Mouse (Mus musculus) heart, embryonic 12.5 days (tissue): ENCODE results near the gene Gins2. TPM values are rescaled to one million over a fixed set of nuclear protein-coding genes. Genes with fewer than 3 reads are reported as not detected.

ENCODE experiments used
- ATAC-seq: fragments of 200-750 bp; cut with Nextera tagmentation; 2 replicates; pipeline ENCODE4 v1.8.0; 2017; ENCODE audit warnings: moderate TSS enrichment, moderate library complexity; ENCODE audit not compliant: insufficient number of reproducible peaks, low FRiP score
- H3K27ac ChIP-seq: fragments of 300-500 bp; sonication (generic); 2 replicates; pipeline ENCODE4 v1.5.1; 2016; ENCODE audit warnings: mild to moderate bottlenecking, moderate library complexity; ENCODE audit not compliant: poor library complexity, severe bottlenecking
- H3K27me3 ChIP-seq: fragments of 300-500 bp; sonication (generic); replicated peaks from 2 replicates; pipeline ENCODE4 v1.6.1; 2016; ENCODE audit warnings: mild to moderate bottlenecking, moderate library complexity
- H3K36me3 ChIP-seq: fragments of 300-500 bp; sonication (generic); 2 replicates; pipeline ENCODE4 v1.6.1; 2016; ENCODE audit warnings: mild to moderate bottlenecking, moderate library complexity
- H3K4me1 ChIP-seq: fragments of 300-500 bp; sonication (generic); replicated peaks from 2 replicates; pipeline ENCODE4 v1.6.1; 2016; ENCODE audit warnings: mild to moderate bottlenecking
- H3K4me2 ChIP-seq: fragments of 300-500 bp; sonication (generic); 2 replicates; pipeline ENCODE4 v1.6.1; 2016; ENCODE audit warnings: mild to moderate bottlenecking, moderate library complexity
- H3K4me3 ChIP-seq: fragments of 300-500 bp; sonication (generic); 2 replicates; pipeline ENCODE4 v1.5.1; 2016; ENCODE audit warnings: mild to moderate bottlenecking
- H3K9ac ChIP-seq: fragments of 300-500 bp; sonication (generic); 2 replicates; pipeline ENCODE4 v1.6.1; 2016; ENCODE audit warnings: mild to moderate bottlenecking, moderate library complexity
- H3K9me3 ChIP-seq: fragments of 300-500 bp; sonication (generic); replicated peaks from 2 replicates; pipeline ENCODE4 v1.6.1; 2016; ENCODE audit warnings: mild to moderate bottlenecking, moderate library complexity
- WGBS: fragments of 180-500 bp; shearing (Covaris S2); methylation state at CpG from one replicate; pipeline ENCODE4 v1.1.7; 2016; 5-methylcytosine and 5-hydroxymethylcytosine counted together
- polyA plus RNA-seq: library from polyadenylated mRNA; unstranded; fragments of >200 nt; fragmentation: Nextera tagmentation; extraction: Ambion mirVana; gene quantifications from 2 replicates; pipeline ENCODE4 v1.2.1, GENCODE M21; 2016

Gene Gins2
- polyA plus RNA-seq, 1 experiment from 2014 or later = 63.4 TPM

DNA sequence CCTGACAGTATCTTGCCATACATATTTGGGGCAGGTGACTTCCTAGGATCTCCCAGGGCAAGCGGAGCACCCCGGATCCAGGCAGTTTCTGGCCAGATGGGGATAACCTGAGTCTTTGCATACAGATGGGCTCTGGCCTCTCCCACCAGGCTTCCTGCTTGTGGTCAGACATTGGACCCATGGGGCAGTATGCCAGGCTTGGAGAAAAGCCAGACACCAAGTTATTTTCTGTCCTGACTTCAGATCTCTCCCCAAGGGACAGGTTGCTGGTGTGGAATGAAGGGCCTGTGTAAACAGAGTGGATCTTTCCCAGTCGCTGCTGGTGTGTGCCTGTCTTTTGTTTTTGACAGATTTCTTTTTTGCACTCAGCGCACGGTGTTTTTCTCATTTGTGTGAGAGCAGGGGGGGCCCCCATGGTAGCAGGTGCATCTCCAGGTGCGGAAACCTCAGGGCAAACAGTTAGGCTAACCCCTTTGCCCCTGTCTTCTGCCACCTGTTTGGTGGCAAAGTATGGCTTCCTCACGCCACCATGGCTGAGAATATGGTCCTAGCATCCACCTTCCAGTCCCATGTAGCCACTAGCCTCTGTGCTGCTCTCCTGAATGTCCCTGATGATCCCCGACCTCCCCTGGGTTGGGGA lies 45.6 kb downstream of the Gins2 start:
- H3K9ac ChIP-seq = peak overlapping the region; percentile 48; the same call in 1 of the 2 replicates
- H3K36me3 ChIP-seq = no peaks in the 10 kb centered on the region
- peaks cover 97% of the 10 kb centered on the region for H3K4me1 ChIP-seq
- peak overlapping the region; percentile 33; the same call in 1 of the 2 replicates for H3K4me2 ChIP-seq
- H3K27ac ChIP-seq = peak overlapping the region; percentile 78
- no peak for ATAC-seq
- no peaks in the 10 kb centered on the region for H3K27me3 ChIP-seq
- H3K4me3 ChIP-seq = no peak overlapping the region
- no peaks in the 10 kb centered on the region for H3K9me3 ChIP-seq
- 52% methylated on average over 8 of the region's 8 CpGs for WGBS

DNA sequence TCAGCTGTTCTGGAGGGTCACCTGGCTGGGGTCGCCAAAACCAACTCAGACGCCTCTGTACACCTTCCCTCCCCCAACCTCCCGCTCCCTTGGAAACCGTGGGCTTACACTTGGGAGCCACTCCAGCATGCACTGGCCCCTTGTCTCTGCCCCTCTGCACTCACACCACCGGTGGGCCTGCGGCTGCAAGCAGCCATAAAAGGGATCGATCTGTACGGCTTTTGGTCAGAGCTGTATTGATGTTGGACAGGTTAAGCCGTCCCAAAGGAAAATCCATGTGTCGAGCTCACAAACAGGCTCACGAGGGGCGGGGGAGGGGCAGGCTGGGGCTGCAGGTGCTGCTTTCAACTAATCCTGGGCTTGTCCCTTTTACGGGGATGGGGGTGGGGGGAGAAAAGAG lies 46.1 kb downstream of the Gins2 start:
- H3K9ac ChIP-seq = peak overlapping the region; percentile 48
- no peaks in the 10 kb centered on the region for H3K36me3 ChIP-seq
- H3K9me3 ChIP-seq = no peaks in the 10 kb centered on the region
- peaks cover 97% of the 10 kb centered on the region for H3K4me1 ChIP-seq
- no peaks in the 10 kb centered on the region for H3K27me3 ChIP-seq
- peak overlapping the region; percentile 33; the same call in 1 of the 2 replicates for H3K4me2 ChIP-seq
- WGBS = 37% methylated on average over 13 of the region's 13 CpGs
- H3K4me3 ChIP-seq = no peak overlapping the region
- peak overlapping the region; percentile 78; the same call in 1 of the 2 replicates for H3K27ac ChIP-seq
- ATAC-seq = no peak

DNA sequence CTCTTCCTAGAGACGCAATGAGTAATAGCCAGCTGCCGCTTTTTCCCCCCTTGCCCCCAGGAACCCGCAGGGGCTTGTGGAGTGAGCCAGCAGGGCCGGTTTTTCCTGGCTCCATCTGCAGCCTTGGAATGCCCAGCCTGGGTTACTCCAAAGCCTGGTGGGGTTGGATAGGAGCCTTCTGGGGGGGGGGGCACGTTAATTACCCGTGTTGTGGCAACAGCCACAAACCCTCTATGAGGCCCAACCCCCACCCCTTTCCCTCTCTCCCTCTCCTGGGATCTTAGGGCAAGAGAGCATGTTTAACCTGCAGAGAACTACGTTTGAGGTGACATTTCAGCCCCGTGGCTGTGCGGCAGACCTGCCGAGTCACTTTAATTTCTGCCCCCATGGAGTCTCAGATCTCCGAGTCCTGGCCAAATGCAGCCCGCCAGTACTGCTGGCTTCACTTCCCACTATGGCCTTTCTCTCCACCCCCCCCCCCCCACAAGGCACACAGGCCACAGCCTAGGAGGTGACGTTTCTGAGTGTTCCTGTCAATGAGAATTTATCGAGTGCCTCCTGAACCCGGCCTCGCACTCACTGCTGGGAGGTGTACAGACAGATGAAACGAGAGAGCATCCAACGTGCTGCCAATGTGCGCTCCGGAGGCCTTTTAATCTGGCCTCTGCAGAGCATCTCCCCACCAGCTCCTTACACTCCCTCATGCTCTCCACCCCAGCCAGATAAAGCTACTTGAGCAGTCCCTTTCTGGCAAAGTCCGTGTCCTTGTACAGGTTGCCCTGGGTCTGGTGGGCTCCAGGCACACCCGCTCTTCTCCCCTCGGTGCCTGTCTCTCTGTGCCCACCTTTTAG lies 49.1 kb downstream of the Gins2 start:
- ATAC-seq = no peak
- Histone ChIP-seq H3K36me3 (no peaks in the 10 kb centered on the region), H3K4me2 (peak overlapping the region; percentile 97), H3K27me3 (no peaks in the 10 kb centered on the region), H3K27ac (peak overlapping the region; percentile 96), H3K4me3 (peak overlapping the region; percentile 76; the same call in 1 of the 2 replicates), H3K4me1 (peaks cover 85% of the 10 kb centered on the region), H3K9me3 (no peaks in the 10 kb centered on the region), H3K9ac (peak overlapping the region; percentile 89)
- 25% methylated on average over 23 of the region's 23 CpGs for WGBS

DNA sequence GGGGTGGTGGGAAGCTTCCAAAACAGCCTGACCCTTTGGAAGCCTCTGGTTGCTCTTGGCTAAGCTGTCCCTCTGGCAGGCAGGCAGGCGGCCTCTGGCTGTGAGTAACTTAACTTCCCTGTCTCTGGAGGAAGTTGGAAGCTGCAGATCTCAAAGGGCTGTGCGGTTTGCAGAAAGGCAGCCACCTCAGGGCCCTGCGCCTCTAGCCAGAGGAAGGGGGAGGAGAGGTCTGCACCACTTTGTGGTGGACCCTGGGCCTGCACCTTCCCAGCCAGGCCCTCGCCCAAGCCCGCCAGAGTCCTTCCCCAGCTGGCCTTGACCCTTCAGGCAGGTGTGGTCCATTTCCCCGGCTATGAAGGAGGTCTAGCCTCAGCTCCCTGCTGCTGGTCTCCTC lies 49.7 kb downstream of the Gins2 start:
- Histone ChIP-seq H3K36me3 (no peaks in the 10 kb centered on the region), H3K4me2 (peak overlapping the region; percentile 97), H3K27me3 (no peaks in the 10 kb centered on the region), H3K4me3 (peak overlapping the region; percentile 76), H3K9ac (peak overlapping the region; percentile 89), H3K4me1 (peaks cover 86% of the 10 kb centered on the region), H3K27ac (peak overlapping the region; percentile 96), H3K9me3 (no peaks in the 10 kb centered on the region)
- ATAC-seq = no peak
- 39% methylated on average over 6 of the region's 6 CpGs for WGBS

DNA sequence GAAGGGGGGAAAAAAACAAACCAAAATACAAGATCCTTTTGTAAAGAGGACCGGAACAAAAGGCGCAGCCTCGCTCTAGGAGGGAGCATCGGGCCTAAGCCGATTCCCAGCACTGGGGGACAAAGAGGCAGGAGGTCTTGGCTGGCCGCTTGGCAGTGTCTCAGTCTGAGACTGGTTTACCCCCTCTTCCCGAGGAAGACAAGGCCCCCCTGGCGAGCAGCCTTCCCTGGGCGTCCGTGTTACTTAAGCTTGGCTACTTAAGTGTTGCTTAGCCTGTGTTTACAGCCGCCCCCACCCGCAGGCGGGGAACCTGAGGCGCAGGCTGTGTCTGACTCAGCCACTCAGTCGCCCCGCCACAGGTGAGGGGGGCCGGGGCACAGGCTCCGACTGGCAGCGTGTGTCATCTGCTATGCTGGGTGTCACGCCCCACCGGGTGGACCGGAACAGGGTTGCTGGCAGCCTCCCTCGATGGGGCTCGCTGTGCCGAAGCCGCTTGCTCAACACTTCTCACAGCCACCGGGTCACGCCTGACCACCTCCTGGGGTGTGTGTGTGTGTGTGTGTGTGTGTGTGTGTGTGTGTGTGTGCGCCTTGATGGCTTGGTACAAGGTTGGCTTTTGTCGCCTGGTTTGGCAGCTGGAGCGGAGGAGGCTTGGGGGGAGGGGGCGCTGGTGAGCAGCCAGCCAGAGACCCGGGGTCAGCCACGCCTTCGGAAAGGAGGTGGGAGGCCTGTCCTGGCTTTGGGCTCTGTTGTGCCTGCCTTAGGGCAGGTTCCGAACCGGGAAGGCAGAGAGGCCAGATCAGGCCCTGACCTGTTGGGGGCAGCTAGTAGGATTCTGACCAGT lies 50.5 kb downstream of the Gins2 start:
- H3K4me1 ChIP-seq = peaks cover 86% of the 10 kb centered on the region
- ATAC-seq = no peak
- H3K27me3 ChIP-seq = no peaks in the 10 kb centered on the region
- H3K27ac ChIP-seq = peak overlapping the region; percentile 96
- peak overlapping the region; percentile 97 for H3K4me2 ChIP-seq
- H3K9me3 ChIP-seq = no peaks in the 10 kb centered on the region
- WGBS = 2% methylated on average over 34 of the region's 37 CpGs
- H3K9ac ChIP-seq = peak overlapping the region; percentile 89
- no peaks in the 10 kb centered on the region for H3K36me3 ChIP-seq
- peak overlapping the region; percentile 76 for H3K4me3 ChIP-seq

DNA sequence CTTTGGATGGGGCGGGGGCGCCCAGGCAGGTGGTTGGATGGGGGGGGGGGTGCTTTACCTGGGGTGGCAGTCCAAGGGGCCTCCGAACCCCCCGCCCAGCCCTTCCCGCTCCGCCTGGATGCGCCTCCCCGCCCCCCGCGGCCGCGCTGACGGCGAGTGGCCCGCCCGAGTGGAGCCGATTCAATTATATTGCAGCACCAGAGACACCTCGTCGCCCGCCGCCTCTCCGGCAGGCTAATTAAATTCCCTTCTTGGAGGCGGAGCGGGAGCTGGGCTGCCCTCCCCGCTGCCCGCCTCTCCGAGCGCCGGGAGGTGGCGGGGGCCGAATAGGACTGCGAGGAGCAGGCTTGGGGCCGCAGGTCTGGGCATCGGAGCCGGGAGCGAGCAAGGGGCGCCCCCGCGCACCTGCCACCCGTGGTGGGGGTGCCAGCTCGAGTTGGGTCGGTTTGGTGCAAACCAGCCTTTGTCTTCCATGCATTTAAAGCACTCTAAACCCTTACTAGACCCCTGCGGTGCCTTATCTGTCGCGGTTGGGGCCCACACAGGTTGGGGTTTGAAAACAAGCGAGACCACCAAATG lies 51.2 kb downstream of the Gins2 start:
- Histone ChIP-seq H3K4me1 (peaks cover 86% of the 10 kb centered on the region), H3K4me2 (peak overlapping the region; percentile 97), H3K27me3 (no peaks in the 10 kb centered on the region), H3K9ac (peak overlapping the region; percentile 89), H3K4me3 (peak overlapping the region; percentile 76), H3K27ac (peak overlapping the region; percentile 96), H3K36me3 (no peaks in the 10 kb centered on the region), H3K9me3 (no peaks in the 10 kb centered on the region)
- WGBS = under 1% methylated on average over 46 of the region's 46 CpGs
- no peak for ATAC-seq

DNA sequence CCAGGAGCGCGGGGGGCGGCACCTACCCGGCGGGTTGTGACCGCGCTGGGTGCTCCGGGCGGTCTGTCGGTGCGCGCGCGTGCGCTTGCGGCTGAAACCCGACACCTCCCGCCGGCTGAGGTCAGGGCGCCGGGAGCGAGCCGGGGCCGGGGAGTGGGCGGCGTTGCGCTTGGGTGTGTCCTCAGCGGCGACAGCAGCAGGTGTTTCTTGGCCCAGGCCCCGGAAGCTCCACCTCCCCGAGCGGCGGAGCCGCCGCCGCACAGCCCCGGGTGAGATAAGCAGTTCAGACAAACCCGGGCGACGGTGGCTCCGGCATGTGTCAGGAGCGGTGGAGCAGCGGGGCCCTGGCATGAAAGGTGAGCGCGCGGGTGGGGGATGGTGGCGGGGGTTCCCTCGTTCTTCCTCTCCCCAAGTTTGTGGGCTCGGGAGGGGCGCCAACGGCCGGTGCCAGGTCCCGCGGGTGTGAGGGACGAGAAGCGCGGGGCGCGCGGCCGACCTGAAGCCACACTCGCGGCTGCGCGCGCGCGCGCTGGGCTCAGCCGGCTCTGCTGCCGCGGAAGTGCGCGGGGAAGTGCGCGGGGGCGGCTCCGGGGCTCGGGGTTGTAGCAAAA lies 51.8 kb downstream of the Gins2 start:
- under 1% methylated on average over 77 of the region's 79 CpGs for WGBS

DNA sequence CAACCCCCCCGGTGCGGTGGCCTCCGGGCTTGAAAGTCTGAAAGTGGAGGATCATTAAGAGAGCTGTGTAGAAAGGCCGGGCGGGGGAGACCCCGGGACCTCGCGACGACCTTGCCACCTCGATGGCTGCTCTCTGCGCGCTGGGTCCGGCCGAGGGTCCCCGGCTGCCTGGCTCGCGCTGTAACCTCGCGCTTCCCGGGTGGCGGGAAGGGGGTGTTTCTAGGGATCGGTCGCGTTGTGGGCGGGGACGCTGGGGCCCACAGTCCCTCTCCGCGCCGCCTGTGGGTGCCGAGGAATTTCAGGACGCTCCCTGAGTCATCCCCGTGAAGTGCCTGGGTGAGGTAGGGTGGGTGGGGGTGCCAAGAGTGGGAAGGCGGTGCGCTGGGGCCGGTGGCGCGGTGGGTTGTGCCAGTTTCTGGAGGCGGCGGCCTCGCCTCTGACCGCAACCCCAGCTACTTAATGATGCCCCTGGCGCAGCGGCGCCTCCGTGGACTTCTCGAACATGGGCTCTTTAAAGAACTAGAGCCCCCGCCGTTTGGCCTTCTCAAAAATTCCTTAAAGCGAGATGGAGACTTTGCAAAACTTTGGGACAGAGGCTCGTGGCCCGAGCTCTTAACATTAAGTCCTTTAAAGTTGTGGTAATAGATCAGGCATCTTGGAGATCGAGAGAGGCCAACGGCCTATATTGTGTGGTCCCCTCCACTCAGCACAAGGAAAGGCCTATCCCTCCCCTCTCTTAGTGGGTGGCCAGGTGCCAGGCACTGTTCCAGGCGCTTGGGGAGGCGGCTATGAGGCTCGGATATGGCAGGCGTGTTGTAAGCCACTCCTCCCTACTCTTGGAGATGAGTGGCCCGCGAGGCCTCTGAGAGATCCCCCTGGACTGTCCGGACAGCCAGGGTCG lies 52.5 kb downstream of the Gins2 start:
- Histone ChIP-seq H3K9ac (peak overlapping the region; percentile 89), H3K9me3 (no peaks in the 10 kb centered on the region), H3K4me3 (peak overlapping the region; percentile 76), H3K4me2 (peak overlapping the region; percentile 97), H3K27me3 (no peaks in the 10 kb centered on the region), H3K27ac (peak overlapping the region; percentile 96), H3K4me1 (peaks cover 87% of the 10 kb centered on the region), H3K36me3 (no peaks in the 10 kb centered on the region)
- ATAC-seq = peak; percentile 22
- WGBS = under 1% methylated on average over 61 of the region's 61 CpGs

More for the DNA sequence above, 51.8 kb downstream of the Gins2 start:
- Histone ChIP-seq H3K4me3 (peak overlapping the region; percentile 76), H3K27ac (peak overlapping the region; percentile 96), H3K9ac (peak overlapping the region; percentile 89), H3K27me3 (no peaks in the 10 kb centered on the region), H3K4me2 (peak overlapping the region; percentile 97), H3K36me3 (no peaks in the 10 kb centered on the region), H3K9me3 (no peaks in the 10 kb centered on the region), H3K4me1 (peaks cover 86% of the 10 kb centered on the region)
- peak; percentile 73 for ATAC-seq

DNA sequence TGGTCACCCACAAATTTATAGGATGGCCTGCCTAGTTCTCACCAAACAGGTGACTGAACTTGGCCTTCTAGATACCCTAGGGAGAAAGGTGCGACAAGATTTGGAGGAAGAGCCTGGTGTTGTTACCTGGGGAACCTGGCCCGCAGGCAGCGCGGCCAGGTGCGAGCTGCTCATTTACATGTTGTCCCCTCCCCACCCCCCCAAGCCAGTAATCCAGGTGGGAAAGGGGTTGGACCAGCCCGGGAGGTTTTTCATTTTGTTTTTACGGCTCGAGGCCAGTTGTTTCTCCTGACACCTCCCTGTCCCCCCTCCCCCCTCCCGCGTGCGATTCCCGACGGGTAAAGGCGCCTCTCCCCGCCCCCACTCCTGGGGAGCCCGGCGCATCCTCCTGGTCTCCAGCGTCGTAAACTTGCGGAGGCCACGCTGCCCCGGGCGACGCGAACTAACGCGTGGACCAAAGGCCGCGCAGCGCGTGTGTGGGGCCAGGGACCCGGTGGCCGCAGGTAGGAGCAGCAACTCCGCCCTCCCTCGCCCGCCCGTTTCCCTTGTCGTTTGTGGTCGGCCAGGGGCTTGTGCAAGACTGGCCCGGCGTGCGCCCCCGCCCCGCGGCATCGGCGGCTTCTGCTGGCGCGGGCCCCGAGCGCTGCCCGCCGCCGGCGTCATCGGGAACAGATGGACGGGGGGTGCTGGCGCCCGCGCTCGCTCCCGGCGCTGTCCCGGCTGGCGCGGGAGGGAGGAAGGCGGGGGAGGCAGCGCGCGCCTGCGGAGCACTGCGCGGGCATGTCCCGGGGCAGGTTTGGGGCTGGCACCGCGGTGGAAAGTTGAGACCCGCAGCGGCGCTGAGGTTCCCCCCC lies 53.4 kb downstream of the Gins2 start:
- no peak for ATAC-seq

More for the DNA sequence above, 53.4 kb downstream of the Gins2 start:
- Histone ChIP-seq H3K4me2 (peak overlapping the region; percentile 97), H3K9ac (peak overlapping the region; percentile 89), H3K27ac (peak overlapping the region; percentile 96), H3K4me3 (peak overlapping the region; percentile 76), H3K9me3 (no peaks in the 10 kb centered on the region), H3K27me3 (no peaks in the 10 kb centered on the region), H3K36me3 (no peaks in the 10 kb centered on the region), H3K4me1 (peaks cover 88% of the 10 kb centered on the region)
- WGBS = under 1% methylated on average over 63 of the region's 79 CpGs
